Mouse (Mus musculus): ENCODE data around the gene Trim60. TPM values are rescaled to one million over a fixed set of nuclear protein-coding genes. Genes with fewer than 3 reads are reported as not detected.

The Trim60 gene
- polyA plus RNA-seq, 1 experiment from 2014 or later: not detected

- ATAC-seq (ENCODE audit: low FRiP score) (no peak), DNase-seq (ENCODE audit: low spot score, missing footprints) (no peak)
- no peaks in the 10 kb centered on the region for H3K4me1 ChIP-seq (ENCODE audit: control insufficient read depth, insufficient read depth, low read length)
- no peak overlapping the region for H3K4me2 ChIP-seq
- H3K4me3 ChIP-seq (ENCODE audit: low read depth, low read length): no peak overlapping the region
- H3K36me3 ChIP-seq (ENCODE audit: control insufficient read depth, insufficient read depth, low read length): no peaks in the 10 kb centered on the region
- H3K9me3 ChIP-seq (ENCODE audit: control insufficient read depth, low read length): no peaks in the 10 kb centered on the region
- no peak overlapping the region for H3K27ac ChIP-seq (ENCODE audit: low read depth, low read length)
- no peaks in the 10 kb centered on the region for H3K27me3 ChIP-seq (ENCODE audit: control insufficient read depth, insufficient read depth, low read length)
- no peak overlapping the region for H3K9ac ChIP-seq (ENCODE audit: low read length)
- WGBS: 91% methylated on average over 4 of the region's 4 CpGs
Observed at GRCm38 (mm10) chr8:65047801-65048200, 29.4 kb upstream of the Trim60 start.

- no peak overlapping the region for H3K27ac ChIP-seq (ENCODE audit: low read depth, low read length)
- H3K4me1 ChIP-seq (ENCODE audit: control insufficient read depth, insufficient read depth, low read length): no peaks in the 10 kb centered on the region
- H3K9me3 ChIP-seq (ENCODE audit: control insufficient read depth, low read length): no peaks in the 10 kb centered on the region
- no peaks in the 10 kb centered on the region for H3K27me3 ChIP-seq (ENCODE audit: control insufficient read depth, insufficient read depth, low read length)
- H3K4me2 ChIP-seq: no peak overlapping the region
- H3K9ac ChIP-seq (ENCODE audit: low read length): no peak overlapping the region
- WGBS: 81% methylated on average over 4 of the region's 4 CpGs
- no peak for ATAC-seq (ENCODE audit: low FRiP score)
- H3K36me3 ChIP-seq (ENCODE audit: control insufficient read depth, insufficient read depth, low read length): no peaks in the 10 kb centered on the region
- DNase-seq (ENCODE audit: low spot score, missing footprints): peak; percentile 79
- no peak overlapping the region for H3K4me3 ChIP-seq (ENCODE audit: low read depth, low read length)
Observed at GRCm38 (mm10) chr8:65047193-65047592, 28.8 kb upstream of the Trim60 start.

- no peak overlapping the region for H3K4me2 ChIP-seq
- H3K36me3 ChIP-seq (ENCODE audit: control insufficient read depth, insufficient read depth, low read length): no peaks in the 10 kb centered on the region
- H3K9me3 ChIP-seq (ENCODE audit: control insufficient read depth, low read length): no peaks in the 10 kb centered on the region
- 23% methylated on average over 5 of the region's 5 CpGs for WGBS
- DNase-seq (ENCODE audit: low spot score, missing footprints) (peak; percentile 84), ATAC-seq (ENCODE audit: low FRiP score) (peak; percentile 76; the same call in 1 of the 2 replicates)
- no peaks in the 10 kb centered on the region for H3K4me1 ChIP-seq (ENCODE audit: control insufficient read depth, insufficient read depth, low read length)
- no peak overlapping the region for H3K4me3 ChIP-seq (ENCODE audit: low read depth, low read length)
- no peak overlapping the region for H3K27ac ChIP-seq (ENCODE audit: low read depth, low read length)
- no peaks in the 10 kb centered on the region for H3K27me3 ChIP-seq (ENCODE audit: control insufficient read depth, insufficient read depth, low read length)
- no peak overlapping the region for H3K9ac ChIP-seq (ENCODE audit: low read length)
Observed at GRCm38 (mm10) chr8:65046565-65046964, 28.2 kb upstream of the Trim60 start.

GRCm38 (mm10) chr8:65037117-65037533 is 18.7 kb upstream of the Trim60 start, which contains the start of gene Apela:
Gene Apela (minus strand): TSS chr8:65037336.
- Histone ChIP-seq H3K27me3 (ENCODE audit: control insufficient read depth, insufficient read depth, low read length) (no peaks in the 10 kb centered on the region), H3K4me1 (ENCODE audit: control insufficient read depth, insufficient read depth, low read length) (peaks cover 4% of the 10 kb centered on the region; the same call in 1 of the 2 replicates), H3K27ac (ENCODE audit: low read depth, low read length) (no peak within 1 kb of the TSS), H3K9ac (ENCODE audit: low read length) (no peak within 1 kb of the TSS), H3K4me2 (peak within 1 kb of the TSS; percentile 35), H3K36me3 (ENCODE audit: control insufficient read depth, insufficient read depth, low read length) (no peaks in the 10 kb centered on the region), H3K9me3 (ENCODE audit: control insufficient read depth, low read length) (no peaks in the 10 kb centered on the region), H3K4me3 (ENCODE audit: low read depth, low read length) (peak within 1 kb of the TSS; percentile 19; the same call in 1 of the 2 replicates)
- 0% methylated on average over 8 of the region's 8 CpGs for WGBS
- DNase-seq (ENCODE audit: low spot score, missing footprints) (peak; percentile 92), ATAC-seq (ENCODE audit: low FRiP score) (peak; percentile 90)

- H3K9me3 ChIP-seq (ENCODE audit: control insufficient read depth, low read length): no peaks in the 10 kb centered on the region
- ATAC-seq (ENCODE audit: low FRiP score) (no peak), DNase-seq (ENCODE audit: low spot score, missing footprints) (peak; percentile 80)
- no peak overlapping the region for H3K4me3 ChIP-seq (ENCODE audit: low read depth, low read length)
- H3K4me1 ChIP-seq (ENCODE audit: control insufficient read depth, insufficient read depth, low read length): peaks cover 4% of the 10 kb centered on the region; the same call in 1 of the 2 replicates
- no peaks in the 10 kb centered on the region for H3K36me3 ChIP-seq (ENCODE audit: control insufficient read depth, insufficient read depth, low read length)
- H3K9ac ChIP-seq (ENCODE audit: low read length): no peak overlapping the region
- WGBS: 60% methylated on average over 2 of the region's 2 CpGs
- H3K27me3 ChIP-seq (ENCODE audit: control insufficient read depth, insufficient read depth, low read length): no peaks in the 10 kb centered on the region
- no peak overlapping the region for H3K27ac ChIP-seq (ENCODE audit: low read depth, low read length)
- H3K4me2 ChIP-seq: no peak overlapping the region
Observed at GRCm38 (mm10) chr8:65034136-65034535, 15.8 kb upstream of the Trim60 start.

GRCm38 (mm10) chr8:65033056-65033455 is 14.7 kb upstream of the Trim60 start:
- WGBS: 87% methylated on average over 13 of the region's 13 CpGs
- peak; percentile 69 for DNase-seq (ENCODE audit: low spot score, missing footprints)
- ATAC-seq (ENCODE audit: low FRiP score): no peak

GRCm38 (mm10) chr8:65032107-65032506 is 13.7 kb upstream of the Trim60 start:
- Histone ChIP-seq H3K27ac (ENCODE audit: low read depth, low read length) (no peak overlapping the region), H3K4me1 (ENCODE audit: control insufficient read depth, insufficient read depth, low read length) (peaks cover 4% of the 10 kb centered on the region; the same call in 1 of the 2 replicates), H3K4me2 (no peak overlapping the region), H3K4me3 (ENCODE audit: low read depth, low read length) (no peak overlapping the region), H3K36me3 (ENCODE audit: control insufficient read depth, insufficient read depth, low read length) (no peaks in the 10 kb centered on the region), H3K27me3 (ENCODE audit: control insufficient read depth, insufficient read depth, low read length) (no peaks in the 10 kb centered on the region), H3K9ac (ENCODE audit: low read length) (no peak overlapping the region), H3K9me3 (ENCODE audit: control insufficient read depth, low read length) (no peaks in the 10 kb centered on the region)
- 89% methylated on average over 1 of the region's 1 CpGs for WGBS
- DNase-seq (ENCODE audit: low spot score, missing footprints): peak; percentile 53
- ATAC-seq (ENCODE audit: low FRiP score): no peak

More at GRCm38 (mm10) chr8:65033056-65033455, 14.7 kb upstream of the Trim60 start:
- no peaks in the 10 kb centered on the region for H3K36me3 ChIP-seq (ENCODE audit: control insufficient read depth, insufficient read depth, low read length)
- no peak overlapping the region for H3K4me3 ChIP-seq (ENCODE audit: low read depth, low read length)
- H3K9ac ChIP-seq (ENCODE audit: low read length): no peak overlapping the region
- peaks cover 4% of the 10 kb centered on the region; the same call in 1 of the 2 replicates for H3K4me1 ChIP-seq (ENCODE audit: control insufficient read depth, insufficient read depth, low read length)
- H3K9me3 ChIP-seq (ENCODE audit: control insufficient read depth, low read length): no peaks in the 10 kb centered on the region
- no peaks in the 10 kb centered on the region for H3K27me3 ChIP-seq (ENCODE audit: control insufficient read depth, insufficient read depth, low read length)
- H3K27ac ChIP-seq (ENCODE audit: low read depth, low read length): no peak overlapping the region
- H3K4me2 ChIP-seq: no peak overlapping the region

- Histone ChIP-seq H3K36me3 (ENCODE audit: control insufficient read depth, insufficient read depth, low read length) (no peaks in the 10 kb centered on the region), H3K4me2 (no peak overlapping the region), H3K4me3 (ENCODE audit: low read depth, low read length) (no peak overlapping the region), H3K9me3 (ENCODE audit: control insufficient read depth, low read length) (no peaks in the 10 kb centered on the region), H3K4me1 (ENCODE audit: control insufficient read depth, insufficient read depth, low read length) (no peaks in the 10 kb centered on the region), H3K9ac (ENCODE audit: low read length) (no peak overlapping the region), H3K27me3 (ENCODE audit: control insufficient read depth, insufficient read depth, low read length) (no peaks in the 10 kb centered on the region), H3K27ac (ENCODE audit: low read depth, low read length) (no peak overlapping the region)
- 78% methylated on average over 4 of the region's 4 CpGs for WGBS
- DNase-seq (ENCODE audit: low spot score, missing footprints): peak; percentile 71
- no peak for ATAC-seq (ENCODE audit: low FRiP score)
Observed at GRCm38 (mm10) chr8:65030735-65031485, 12.5 kb upstream of the Trim60 start.

- no peak overlapping the region for H3K27ac ChIP-seq (ENCODE audit: low read depth, low read length)
- H3K4me2 ChIP-seq: no peak overlapping the region
- WGBS: 91% methylated on average over 4 of the region's 4 CpGs
- no peak overlapping the region for H3K4me3 ChIP-seq (ENCODE audit: low read depth, low read length)
- H3K36me3 ChIP-seq (ENCODE audit: control insufficient read depth, insufficient read depth, low read length): no peaks in the 10 kb centered on the region
- ATAC-seq (ENCODE audit: low FRiP score) (no peak), DNase-seq (ENCODE audit: low spot score, missing footprints) (peak; percentile 17)
- H3K27me3 ChIP-seq (ENCODE audit: control insufficient read depth, insufficient read depth, low read length): no peaks in the 10 kb centered on the region
- no peaks in the 10 kb centered on the region for H3K4me1 ChIP-seq (ENCODE audit: control insufficient read depth, insufficient read depth, low read length)
- H3K9me3 ChIP-seq (ENCODE audit: control insufficient read depth, low read length): no peaks in the 10 kb centered on the region
- no peak overlapping the region for H3K9ac ChIP-seq (ENCODE audit: low read length)
Observed at GRCm38 (mm10) chr8:65029776-65030175, 11.4 kb upstream of the Trim60 start.
